Mouse (Mus musculus): Measurements from ENCODE around the gene Ly6g6e. TPM values are rescaled to one million over a fixed set of nuclear protein-coding genes. Genes with fewer than 3 reads are reported as not detected.

Ly6g6e gene
- polyA plus RNA-seq, 1 experiment from 2014 or later, result 0.81 TPM

GRCm38 (mm10) chr17:35055691-35056495 lies 20.8 kb upstream of the Ly6g6e start:
- H3K4me3 ChIP-seq, result no peak overlapping the region
- H3K36me3 ChIP-seq, result peaks cover 72% of the 10 kb centered on the region
- H3K27me3 ChIP-seq (ENCODE audit: low read depth, poor library complexity, severe bottlenecking), result no peaks in the 10 kb centered on the region
- DNase-seq (ENCODE audit: low spot score), result no peak
- no peak overlapping the region for H3K27ac ChIP-seq
- H3K4me1 ChIP-seq, result peaks cover 40% of the 10 kb centered on the region
- no peaks in the 10 kb centered on the region for H3K9me3 ChIP-seq (replicated peaks)
- 95% methylated on average over 7 of the region's 7 CpGs for WGBS

GRCm38 (mm10) chr17:35057090-35057489 lies 19.6 kb upstream of the Ly6g6e start:
- peaks cover under 1% of the 10 kb centered on the region; the same call in 1 of the 2 replicates for H3K27me3 ChIP-seq (ENCODE audit: low read depth, poor library complexity, severe bottlenecking)
- H3K9me3 ChIP-seq (replicated peaks), result no peaks in the 10 kb centered on the region
- 83% methylated on average over 3 of the region's 3 CpGs for WGBS
- no peak overlapping the region for H3K27ac ChIP-seq
- DNase-seq (ENCODE audit: low spot score), result no peak
- no peak overlapping the region for H3K4me3 ChIP-seq
- peaks cover 83% of the 10 kb centered on the region for H3K36me3 ChIP-seq
- H3K4me1 ChIP-seq, result peaks cover 37% of the 10 kb centered on the region

DNA sequence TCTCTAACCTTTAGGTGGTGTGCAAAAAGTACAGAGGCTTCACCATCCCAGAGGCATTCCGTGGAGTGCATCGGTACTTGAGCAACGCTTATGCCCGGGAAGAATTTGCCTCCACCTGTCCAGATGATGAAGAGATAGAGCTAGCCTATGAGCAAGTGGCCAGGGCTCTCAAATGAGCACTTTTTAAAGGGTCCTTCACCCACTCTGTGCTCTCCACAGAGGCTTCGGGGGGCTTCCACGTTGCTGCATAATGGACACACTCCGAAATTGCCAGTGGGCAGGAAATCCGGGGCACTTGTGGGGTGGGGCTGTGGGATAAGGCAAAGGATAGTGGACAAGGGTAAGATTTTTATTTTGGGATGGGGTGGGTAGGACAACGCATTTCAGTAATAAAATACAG lies 18.4 kb upstream of the Ly6g6e start:
- peak overlapping the region; percentile 96 for H3K27ac ChIP-seq
- peak overlapping the region; percentile 78 for H3K4me3 ChIP-seq
- no peaks in the 10 kb centered on the region for H3K9me3 ChIP-seq (replicated peaks)
- no peak for DNase-seq (ENCODE audit: low spot score)
- WGBS, result 61% methylated on average over 9 of the region's 9 CpGs
- peaks cover 31% of the 10 kb centered on the region for H3K4me1 ChIP-seq
- H3K36me3 ChIP-seq, result peaks cover 83% of the 10 kb centered on the region
- peaks cover 11% of the 10 kb centered on the region for H3K27me3 ChIP-seq (ENCODE audit: low read depth, poor library complexity, severe bottlenecking)

- H3K27ac ChIP-seq, result peak within 1 kb of the TSS; percentile 96
- H3K9me3 ChIP-seq (replicated peaks), result no peaks in the 10 kb centered on the region
- peak; percentile 95 for DNase-seq (ENCODE audit: low spot score)
- H3K4me3 ChIP-seq, result peak within 1 kb of the TSS; percentile 78
- peaks cover 20% of the 10 kb centered on the region for H3K27me3 ChIP-seq (ENCODE audit: low read depth, poor library complexity, severe bottlenecking)
- WGBS, result under 1% methylated on average over 57 of the region's 57 CpGs
- H3K4me1 ChIP-seq, result peaks cover 33% of the 10 kb centered on the region
- H3K36me3 ChIP-seq, result peaks cover 80% of the 10 kb centered on the region
Observed at GRCm38 (mm10) chr17:35058911-35059892, 17.5 kb upstream of the Ly6g6e start, which contains the start of gene Ddah2. Gene Ddah2, plus strand, starts transcription at chr17:35059035.

DNA sequence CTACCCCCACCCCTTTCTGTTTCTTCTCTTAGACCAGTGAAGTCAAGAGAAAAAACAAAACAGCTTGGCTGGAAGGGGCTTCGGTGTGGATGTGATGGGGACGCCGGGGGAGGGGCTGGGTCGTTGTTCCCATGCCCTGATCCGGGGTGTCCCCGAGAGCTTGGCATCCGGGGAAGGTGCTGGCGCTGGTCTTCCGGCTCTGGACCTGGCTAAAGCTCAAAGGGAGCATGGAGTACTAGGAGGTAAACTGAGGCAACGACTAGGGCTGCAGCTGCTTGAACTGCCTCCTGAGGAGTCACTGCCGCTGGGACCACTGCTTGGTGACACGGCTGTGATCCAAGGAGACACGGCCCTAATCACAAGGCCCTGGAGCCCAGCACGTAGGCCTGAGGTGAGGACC lies 16.6 kb upstream of the Ly6g6e start:
- H3K27ac ChIP-seq, result peak overlapping the region; percentile 96
- DNase-seq (ENCODE audit: low spot score), result no peak
- peaks cover 27% of the 10 kb centered on the region for H3K27me3 ChIP-seq (ENCODE audit: low read depth, poor library complexity, severe bottlenecking)
- peaks cover 72% of the 10 kb centered on the region for H3K36me3 ChIP-seq
- WGBS, result 29% methylated on average over 14 of the region's 14 CpGs
- H3K9me3 ChIP-seq (replicated peaks), result no peaks in the 10 kb centered on the region
- H3K4me1 ChIP-seq, result peaks cover 42% of the 10 kb centered on the region
- peak overlapping the region; percentile 78 for H3K4me3 ChIP-seq

DNA sequence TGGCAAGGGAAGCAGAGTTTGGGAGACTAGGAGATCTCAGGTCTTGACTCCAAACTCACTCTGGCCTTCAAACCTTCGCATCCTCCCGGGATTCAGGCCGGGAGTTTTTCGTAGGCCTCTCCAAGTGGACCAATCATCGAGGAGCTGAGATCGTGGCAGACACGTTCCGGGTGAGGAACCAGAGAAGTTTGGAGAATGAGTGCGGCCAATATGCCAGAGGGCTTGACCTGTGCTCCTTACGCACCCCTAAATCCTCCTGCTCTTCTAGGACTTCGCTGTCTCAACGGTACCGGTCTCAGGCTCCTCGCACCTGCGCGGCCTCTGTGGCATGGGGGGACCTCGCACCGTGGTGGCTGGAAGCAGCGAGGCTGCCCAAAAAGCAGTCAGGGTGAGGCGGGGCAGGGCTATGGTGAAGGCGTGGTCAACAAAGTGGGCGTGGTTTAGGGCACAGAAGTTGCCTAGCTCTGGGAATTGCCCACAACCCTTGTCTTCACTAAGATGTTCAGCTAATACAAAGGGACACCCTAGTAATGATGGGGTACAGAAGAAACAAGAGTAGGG lies 15.9 kb upstream of the Ly6g6e start:
- H3K9me3 ChIP-seq (replicated peaks), result no peaks in the 10 kb centered on the region
- H3K36me3 ChIP-seq, result peaks cover 64% of the 10 kb centered on the region
- H3K4me1 ChIP-seq, result peaks cover 49% of the 10 kb centered on the region
- H3K4me3 ChIP-seq, result peak overlapping the region; percentile 78
- H3K27me3 ChIP-seq (ENCODE audit: low read depth, poor library complexity, severe bottlenecking), result peaks cover 35% of the 10 kb centered on the region
- H3K27ac ChIP-seq, result no peak overlapping the region
- DNase-seq (ENCODE audit: low spot score), result no peak
- 60% methylated on average over 22 of the region's 22 CpGs for WGBS

- DNase-seq (ENCODE audit: low spot score), result no peak
- H3K27me3 ChIP-seq (ENCODE audit: low read depth, poor library complexity, severe bottlenecking), result peaks cover 39% of the 10 kb centered on the region
- peaks cover 52% of the 10 kb centered on the region for H3K4me1 ChIP-seq
- H3K4me3 ChIP-seq, result peak overlapping the region; percentile 18; the same call in 1 of the 2 replicates
- H3K9me3 ChIP-seq (replicated peaks), result no peaks in the 10 kb centered on the region
- H3K36me3 ChIP-seq, result peaks cover 59% of the 10 kb centered on the region
- 81% methylated on average over 8 of the region's 8 CpGs for whole genome bisulfite sequencing
- no peak overlapping the region for H3K27ac ChIP-seq
Observed at GRCm38 (mm10) chr17:35061299-35061698, 15.4 kb upstream of the Ly6g6e start.

DNA sequence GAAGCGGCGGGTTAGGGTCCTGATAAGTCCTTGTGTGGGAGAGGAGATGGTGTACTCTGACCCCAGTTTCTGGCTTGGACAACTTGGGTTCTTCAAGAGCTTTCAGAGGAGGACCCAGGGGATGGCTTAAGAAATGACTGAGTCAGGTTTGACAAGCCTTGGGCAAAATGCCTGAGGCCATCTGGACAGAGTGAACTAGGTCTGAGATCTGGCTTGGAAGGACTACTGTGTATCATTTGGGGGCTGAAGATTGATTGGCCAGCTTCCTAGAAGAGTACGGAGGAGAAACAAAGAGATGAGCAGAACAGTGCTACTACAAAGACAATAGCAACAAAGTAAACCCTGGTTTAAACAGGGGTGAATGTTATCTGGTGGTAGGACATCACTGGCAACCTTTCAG lies 13.2 kb upstream of the Ly6g6e start:
- DNase-seq (ENCODE audit: low spot score), result no peak
- Histone ChIP-seq H3K36me3 (peaks cover 39% of the 10 kb centered on the region), H3K4me1 (peaks cover 47% of the 10 kb centered on the region), H3K27me3 (ENCODE audit: low read depth, poor library complexity, severe bottlenecking) (peaks cover 61% of the 10 kb centered on the region), H3K27ac (no peak overlapping the region), H3K9me3 (replicated peaks) (no peaks in the 10 kb centered on the region), H3K4me3 (no peak overlapping the region)
- 95% methylated on average over 3 of the region's 3 CpGs for WGBS

DNA sequence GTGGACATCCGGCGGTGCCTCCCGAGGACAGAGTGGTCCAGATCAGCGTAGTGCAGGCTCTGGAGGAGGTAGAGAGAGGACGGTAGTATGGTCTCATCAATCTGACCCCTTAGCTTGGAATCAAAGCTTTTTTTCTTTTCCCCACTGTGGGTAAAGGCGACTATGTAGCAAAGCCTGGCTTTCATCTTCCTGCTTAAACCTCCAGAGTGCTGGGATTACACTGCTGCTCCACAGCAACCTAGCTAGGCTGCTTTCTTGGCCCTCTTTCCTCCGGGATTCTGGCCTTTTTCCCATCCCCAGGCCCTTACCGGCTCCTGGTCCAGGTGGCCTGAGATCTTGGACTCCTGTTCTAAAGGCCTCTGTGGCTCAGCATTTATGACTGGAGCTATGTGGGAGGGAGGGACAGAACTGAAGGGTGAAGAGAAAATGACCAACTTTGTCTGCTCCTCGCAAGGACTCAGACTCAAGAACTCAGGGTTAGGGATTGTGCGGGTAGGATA lies 12.3 kb upstream of the Ly6g6e start:
- Histone ChIP-seq H3K4me1 (peaks cover 44% of the 10 kb centered on the region), H3K36me3 (peaks cover 39% of the 10 kb centered on the region), H3K4me3 (peak overlapping the region; percentile 50), H3K27me3 (ENCODE audit: low read depth, poor library complexity, severe bottlenecking) (peaks cover 67% of the 10 kb centered on the region), H3K27ac (peak overlapping the region; percentile 21; the same call in 1 of the 2 replicates), H3K9me3 (replicated peaks) (no peaks in the 10 kb centered on the region)
- DNase-seq (ENCODE audit: low spot score), result no peak
- 29% methylated on average over 10 of the region's 10 CpGs for whole genome bisulfite sequencing

GRCm38 (mm10) chr17:35064951-35065947 lies 11.5 kb upstream of the Ly6g6e start, which contains the start of gene Ly6g6c:
Gene Ly6g6c, plus strand, starts transcription at chr17:35065388.
- peaks cover 67% of the 10 kb centered on the region for H3K27me3 ChIP-seq (ENCODE audit: low read depth, poor library complexity, severe bottlenecking)
- H3K9me3 ChIP-seq (replicated peaks), result no peaks in the 10 kb centered on the region
- H3K27ac ChIP-seq, result peak within 1 kb of the TSS; percentile 71
- under 1% methylated on average over 48 of the region's 48 CpGs for WGBS
- peak; percentile 73 for DNase-seq (ENCODE audit: low spot score)
- H3K4me3 ChIP-seq, result peak within 1 kb of the TSS; percentile 50
- H3K4me1 ChIP-seq, result peaks cover 37% of the 10 kb centered on the region
- H3K36me3 ChIP-seq, result peaks cover 36% of the 10 kb centered on the region

DNA sequence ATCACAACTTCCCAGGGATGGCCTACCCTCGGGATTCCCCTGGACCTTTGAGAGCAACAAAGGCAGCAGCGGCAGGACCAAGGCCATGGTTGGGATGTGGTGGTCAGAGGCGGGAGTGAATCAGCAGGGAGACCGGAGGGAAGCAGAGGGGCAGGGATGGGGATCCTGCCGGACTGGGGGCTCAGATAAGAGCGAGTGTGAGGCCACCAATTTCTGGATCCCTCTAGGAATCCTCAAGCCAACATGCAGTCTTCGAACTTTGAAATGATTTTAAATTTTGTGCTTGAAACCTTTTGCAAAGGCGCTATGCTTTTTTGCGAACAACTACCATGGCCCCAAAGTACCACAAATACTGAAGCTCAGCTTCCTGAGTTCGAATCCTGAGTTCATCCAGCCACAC lies 10.6 kb upstream of the Ly6g6e start, which contains the start of gene Mpig6b:
Gene Mpig6b (minus strand): TSS at position 101 of the 400 bp plus-strand sequence.
- H3K9me3 ChIP-seq (replicated peaks), result no peaks in the 10 kb centered on the region
- H3K36me3 ChIP-seq, result peaks cover 28% of the 10 kb centered on the region
- H3K27me3 ChIP-seq (ENCODE audit: low read depth, poor library complexity, severe bottlenecking), result peaks cover 67% of the 10 kb centered on the region
- H3K27ac ChIP-seq, result peak within 1 kb of the TSS; percentile 71
- peak within 1 kb of the TSS; percentile 50 for H3K4me3 ChIP-seq
- peaks cover 29% of the 10 kb centered on the region for H3K4me1 ChIP-seq
- 45% methylated on average over 10 of the region's 10 CpGs for WGBS
- no peak for DNase-seq (ENCODE audit: low spot score)

Measured in limb, embryonic 10.5 days (tissue).